Mouse (Mus musculus) C2C12 (cell line): Measurements from ENCODE around the gene Anln.

Experiments used
- CTCF ChIP-seq: IDR thresholded peaks from one replicate; pipeline ENCODE4 v1.5.1; 2011; ENCODE audit not compliant: control insufficient read depth, insufficient read depth, insufficient read length
- MAX ChIP-seq: IDR thresholded peaks from one replicate; pipeline ENCODE4 v1.6.1; 2011; ENCODE audit warnings: mild to moderate bottlenecking, control low read depth
- MYOG ChIP-seq: IDR thresholded peaks from one replicate; pipeline ENCODE4 v1.6.1; 2011; ENCODE audit not compliant: control insufficient read depth, insufficient read length; ENCODE audit errors: extremely low read depth

DNA sequence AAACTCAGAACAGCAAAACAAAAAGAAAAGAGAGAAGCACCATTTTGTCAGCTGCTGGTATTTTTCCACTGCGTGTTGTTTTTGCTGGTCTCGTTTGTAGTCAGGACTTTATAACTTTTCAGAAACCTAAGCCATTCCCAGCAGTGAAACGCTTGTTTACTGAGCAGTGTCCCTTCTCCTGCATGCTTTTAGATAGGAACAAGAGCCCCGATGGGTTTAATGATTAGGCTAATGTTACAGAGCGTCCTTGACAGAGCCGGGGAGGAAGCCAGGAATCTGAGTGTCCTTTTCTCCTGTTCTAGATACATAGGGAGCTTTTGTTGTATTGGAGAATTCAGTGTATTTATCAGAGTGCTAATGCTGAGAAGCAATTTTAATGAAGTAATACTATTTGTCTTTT lies 28.6 kb upstream of the Anln start:
- no peak for TF ChIP-seq CTCF
- TF ChIP-seq MAX: no peak
- TF ChIP-seq MYOG: no peak
